ENCODE assay signal across 10 mouse cellular contexts in genomic region chr17:31121975-31122374, GRCm38 (mm10). TPM values are rescaled to one million over a fixed set of nuclear protein-coding genes. Genes with fewer than 3 reads are reported as not detected.
DNase-seq lines count a peak whose midpoint lies in the region; ATAC-seq and TF ChIP-seq lines count a peak whose summit lies in the region.
"Had no signal": no experiment of that assay in that cellular context is flagged by ENCODE, and none has a peak within 500 bp of the region (broad histone marks: within the 10 kb centered on the region; RNA-seq: fewer than 3 reads in every experiment).

No protein-coding gene starts in this region.

- no peaks in the 10 kb centered on the region for H3K4me1 ChIP-seq in lung, adult 2 months (ENCODE audit: control insufficient read depth, insufficient read depth, low read length)
- peaks cover 20% of the 10 kb centered on the region for H3K4me1 ChIP-seq in liver, embryonic 15.5 days (replicated peaks)

- H3K27me3 ChIP-seq in liver, embryonic 15.5 days, result peaks cover 25% of the 10 kb centered on the region

- ATAC-seq in erythroid progenitor cell, adult 5-6 weeks (replicated peaks; ENCODE audit: low FRiP score, poor library complexity, severe bottlenecking), result peak; percentile 25; the same call in 1 of the 2 replicates
- 0 out of 2 replicates have a peak, but pooled peaks have one; percentile 34 for ATAC-seq in liver, embryonic 15.5 days (ENCODE audit: insufficient read depth)

- H3K27ac ChIP-seq in liver, embryonic 15.5 days (replicated peaks), result no peak overlapping the region

- H3K9me3 ChIP-seq in liver, embryonic 15.5 days (replicated peaks), result no peaks in the 10 kb centered on the region

- peak; percentile 75 for TF ChIP-seq CTCF in lung, adult 2 months (IDR thresholded peaks at IDR 0.05; ENCODE audit: insufficient read depth, low read length)
- TF ChIP-seq CTCF in brain, embryonic 14.5 days (IDR thresholded peaks at IDR 0.05; ENCODE audit: borderline replicate concordance, extremely low read depth, insufficient read depth, insufficient read length), result peak; percentile 90

- H3K4me2 ChIP-seq in liver, embryonic 15.5 days, result no peak overlapping the region

- no peaks in the 10 kb centered on the region for H3K36me3 ChIP-seq in liver, embryonic 15.5 days (replicated peaks)
- H3K36me3 ChIP-seq: G1E had no signal

- TF ChIP-seq POLR2A in lung, adult 2 months (IDR thresholded peaks at IDR 0.05; ENCODE audit: borderline replicate concordance, extremely low read depth, low read depth, low read length), result no peak
- no peak for TF ChIP-seq POLR2A in brain, embryonic 14.5 days (IDR thresholded peaks at IDR 0.05; ENCODE audit: borderline replicate concordance, extremely low read depth, insufficient read depth, insufficient read length, poor library complexity, severe bottlenecking)

- H3K4me3 ChIP-seq in lung, adult 2 months (replicated peaks; ENCODE audit: extremely low read depth, low read depth, low read length), result no peak overlapping the region
- H3K4me3 ChIP-seq in liver, embryonic 15.5 days (replicated peaks), result no peak overlapping the region

- H3K9ac ChIP-seq in liver, embryonic 15.5 days, result no peak overlapping the region

- WGBS in lung, adult 2 months, result 11% methylated on average over 8 of the region's 8 CpGs
- 4% methylated on average over 8 of the region's 8 CpGs for WGBS in liver, embryonic 15.5 days (ENCODE audit: insufficient replicate concordance)

- peak; percentile 21 to 39 for DNase-seq in adrenal gland, adult 18-20 months (ENCODE audit: low spot score in 2 of 2)
- no peak for DNase-seq in adrenal gland, postnatal 4 days (ENCODE audit: low spot score in 2 of 2)
- peak; percentile 28 for DNase-seq in lung, adult 2 months
- no peak for DNase-seq in lung, adult 18-20 months
- DNase-seq in brain, embryonic 14.5 days (ENCODE audit: low read depth), result peak; percentile 70
- peak; percentile 25 to 50 for DNase-seq in spleen, postnatal 14 days (ENCODE audit: low spot score in 2 of 2)

RNA-seq across cellular contexts. Expression of gene Tff3, which starts 7.5 kb away (rescaled TPM):
- total RNA-seq in adrenal gland, adult 18-20 months (2021), result not detected
- total RNA-seq in adrenal gland, postnatal 4 days (2021), result not detected
- polyA plus RNA-seq in lung, adult 2 months (2012; rRNA removed), result 20.4 TPM in 1 of 2 replicates, not detected in the other
- 0.97 and 1.1 TPM in 2 replicates for polyA plus RNA-seq in brain, embryonic 14.5 days (2012; rRNA removed)
- total RNA-seq in erythroid progenitor cell, adult 5-6 weeks (2015; ENCODE audit: low replicate concordance), result not detected in 2 replicates
- total RNA-seq in erythroid progenitor cell, adult 5-6 weeks (2017; ENCODE audit: low replicate concordance), result not detected in 2 replicates
- 74.3 and 97.3 TPM in 2 replicates for polyA plus RNA-seq in liver, embryonic 15.5 days (2015; fragmentation: Nextera tagmentation; extraction: Ambion mirVana)
- total RNA-seq: G1E; heart, postnatal 10 days had no signal
- polyA plus RNA-seq: G1E had no signal

RNA-seq across cellular contexts. Expression of gene Tff2, which starts 22.1 kb away (rescaled TPM):
- total RNA-seq in adrenal gland, adult 18-20 months (2021), result not detected
- total RNA-seq in adrenal gland, postnatal 4 days (2021), result 10 to 100 TPM in 1 of 2 experiments, not detected in 1; 35.5 TPM
- polyA plus RNA-seq in lung, adult 2 months (2012; rRNA removed), result 4.5 and 25.4 TPM in 2 replicates
- polyA plus RNA-seq in brain, embryonic 14.5 days (2012; rRNA removed), result not detected in 2 replicates
- total RNA-seq in erythroid progenitor cell, adult 5-6 weeks (2015; ENCODE audit: low replicate concordance), result not detected in 2 replicates
- total RNA-seq in erythroid progenitor cell, adult 5-6 weeks (2017; ENCODE audit: low replicate concordance), result not detected in 2 replicates
- polyA plus RNA-seq in liver, embryonic 15.5 days (2015; fragmentation: Nextera tagmentation; extraction: Ambion mirVana), result not detected in 2 replicates
- total RNA-seq: G1E; heart, postnatal 10 days had no signal
- polyA plus RNA-seq: G1E had no signal

RNA-seq across cellular contexts. Expression of gene Tff1, which starts 43.1 kb away (rescaled TPM):
- not detected for total RNA-seq in adrenal gland, adult 18-20 months (2021)
- not detected for total RNA-seq in adrenal gland, postnatal 4 days (2021)
- not detected in 2 replicates for polyA plus RNA-seq in lung, adult 2 months (2012; rRNA removed)
- polyA plus RNA-seq in brain, embryonic 14.5 days (2012; rRNA removed), result not detected in 2 replicates
- total RNA-seq in erythroid progenitor cell, adult 5-6 weeks (2015; ENCODE audit: low replicate concordance), result not detected in 2 replicates
- not detected in 2 replicates for total RNA-seq in erythroid progenitor cell, adult 5-6 weeks (2017; ENCODE audit: low replicate concordance)
- not detected in 2 replicates for polyA plus RNA-seq in liver, embryonic 15.5 days (2015; fragmentation: Nextera tagmentation; extraction: Ambion mirVana)
- total RNA-seq: G1E; heart, postnatal 10 days had no signal
- polyA plus RNA-seq: G1E had no signal

Comparison
In these comparisons a context has a peak if more than half of its experiments do, and no peak if none do; other contexts are left out.
1. DNase-seq: peak in adrenal gland, adult 18-20 months (2 of 2), lung, adult 2 months (single experiment), brain, embryonic 14.5 days (single experiment) and spleen, postnatal 14 days (2 of 2); none in adrenal gland, postnatal 4 days (0 of 2) and lung, adult 18-20 months (0 of 2).